Mouse (Mus musculus): ENCODE measurements around the gene Hbp1.
A peak's percentile ranks its signal among the peaks of the same experiment; 100 is the strongest.

Gene Hbp1

DNA sequence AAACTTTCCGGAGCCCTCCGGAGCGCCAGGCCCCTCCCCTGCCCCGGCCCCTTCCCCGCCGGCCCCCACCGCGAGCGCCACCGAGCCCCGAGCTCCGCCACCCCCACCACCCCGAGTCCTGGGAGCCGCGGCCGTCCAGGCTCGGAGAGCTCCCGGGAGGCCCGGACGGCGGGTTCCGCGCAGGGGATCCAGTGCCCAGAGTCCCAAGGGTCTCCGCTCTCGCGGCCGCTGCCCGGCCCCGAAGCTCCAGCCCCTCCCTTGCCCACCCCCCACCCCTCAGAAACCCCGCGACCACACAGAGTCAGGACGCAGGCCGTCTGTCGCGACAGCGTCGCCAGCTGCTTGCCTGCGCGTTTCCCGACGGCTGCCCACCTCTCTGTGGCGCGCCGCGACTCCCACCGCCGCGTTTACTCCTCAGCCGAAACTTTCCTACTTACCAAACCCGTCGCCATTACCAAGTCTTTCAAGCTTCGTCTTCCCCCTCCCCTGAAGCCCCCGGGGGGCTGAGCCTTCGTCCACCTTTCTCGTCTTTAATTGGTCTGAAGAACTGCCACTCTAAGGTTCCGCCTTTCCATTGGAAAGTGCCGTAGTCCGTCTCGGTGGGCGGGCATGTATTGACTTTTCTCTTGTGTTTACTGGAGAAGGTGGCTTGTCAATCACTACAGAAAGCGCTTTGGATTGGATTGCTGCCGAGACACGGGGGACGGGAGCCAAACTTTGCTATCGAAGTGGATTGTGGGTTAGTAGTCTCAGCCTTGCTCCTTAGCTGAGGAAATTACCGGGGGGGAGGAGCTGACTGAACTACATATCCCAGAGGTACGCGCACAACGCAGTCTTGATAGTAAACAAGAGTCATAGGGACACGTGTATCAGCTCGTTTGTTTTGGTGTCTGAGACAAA lies at the start of gene Hbp1:
TSS of gene Hbp1 (minus strand) at position 777 of the 900 bp plus-strand sequence.
- DNase-seq (ENCODE audit: extremely low read depth, low read depth), result peak; percentile 100

DNA sequence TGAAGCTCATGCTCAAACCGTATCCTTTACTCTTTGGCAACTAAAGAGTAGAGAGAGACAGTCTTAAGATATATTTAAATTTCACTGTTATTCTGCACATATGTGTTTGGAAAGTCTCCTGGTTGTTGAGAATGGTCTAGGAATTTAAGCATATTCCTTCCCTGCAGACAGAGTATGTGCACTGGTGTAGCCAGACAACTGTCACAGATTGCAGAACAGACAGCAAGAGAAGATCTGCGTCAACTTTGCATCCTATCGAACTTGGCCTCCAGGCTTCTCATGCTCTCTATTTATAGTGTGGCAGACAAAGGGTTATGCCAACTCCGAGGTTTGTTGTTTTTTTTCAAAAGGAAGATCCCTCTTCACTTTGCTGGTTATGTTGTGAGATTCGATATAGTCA lies 48.4 kb upstream of the Hbp1 start:
- no peak for DNase-seq (ENCODE audit: extremely low read depth, low read depth)

GRCm38 (mm10) chr12:31997328-31997878 lies 47.1 kb upstream of the Hbp1 start:
- peak; percentile 31 for DNase-seq (ENCODE audit: extremely low read depth, low read depth)

GRCm38 (mm10) chr12:31996877-31997276 lies 46.5 kb upstream of the Hbp1 start:
- peak; percentile 97 for DNase-seq (ENCODE audit: extremely low read depth, low read depth)

DNA sequence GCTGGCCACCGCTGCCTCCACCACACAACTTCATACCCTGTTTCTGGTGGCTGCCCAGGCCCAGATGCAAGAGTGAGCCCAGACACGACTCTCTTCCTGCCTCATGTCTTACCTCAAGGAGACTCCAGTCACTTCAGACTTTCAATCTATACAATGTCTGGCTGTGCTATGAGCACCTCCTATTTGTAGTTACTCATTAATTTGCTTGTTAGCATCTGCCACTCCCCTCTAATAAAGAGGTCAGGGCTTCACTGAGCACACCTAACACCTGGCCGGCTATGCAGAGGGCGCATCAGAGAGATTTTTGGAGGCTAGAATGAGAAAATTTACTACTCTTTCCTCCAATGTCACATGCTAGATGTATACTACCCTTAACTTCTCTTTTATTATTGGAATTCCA lies 40.2 kb upstream of the Hbp1 start:
- DNase-seq (ENCODE audit: extremely low read depth, low read depth), result no peak

DNA sequence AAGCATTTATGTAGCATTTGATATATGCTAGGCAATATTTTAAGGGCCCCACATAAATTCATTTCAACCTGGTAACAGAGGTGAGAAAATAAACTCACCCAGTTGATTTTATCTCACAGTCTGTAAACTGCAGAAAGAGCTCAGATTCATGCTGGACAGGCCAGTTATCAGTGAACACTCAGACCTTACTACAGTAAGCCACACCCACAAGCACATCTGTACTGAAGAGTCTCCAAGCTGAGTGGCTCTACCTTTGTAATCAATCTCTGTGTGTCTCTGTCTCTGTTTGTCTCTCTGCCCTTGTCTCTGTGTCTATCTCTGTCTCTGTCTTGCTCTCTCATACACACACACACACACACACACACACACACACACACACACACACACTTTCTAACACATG lies 39.4 kb upstream of the Hbp1 start:
- no peak for DNase-seq (ENCODE audit: extremely low read depth, low read depth)

DNA sequence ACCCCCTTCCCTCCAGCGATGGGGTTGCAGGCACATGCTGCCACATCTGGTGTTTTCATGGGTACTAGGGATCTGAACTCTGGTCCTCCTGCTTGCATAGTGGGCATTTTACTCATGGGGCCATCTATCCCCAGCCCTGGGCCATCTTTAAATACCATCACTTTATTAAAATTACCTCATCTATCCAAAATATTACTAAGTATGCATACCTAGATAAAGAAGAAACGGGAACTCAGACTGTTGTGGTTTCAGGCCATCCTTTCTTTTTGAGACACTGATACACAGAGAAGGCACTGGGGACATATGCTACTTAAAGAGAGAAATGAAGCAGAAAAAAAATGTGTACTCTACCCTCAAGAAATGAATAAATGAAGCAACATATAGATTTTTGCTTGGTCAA lies 36.1 kb upstream of the Hbp1 start:
- DNase-seq (ENCODE audit: extremely low read depth, low read depth), result peak; percentile 61

- no peak for DNase-seq (ENCODE audit: extremely low read depth, low read depth)
These were observed 35.4 kb upstream of the Hbp1 start for GRCm38 (mm10) chr12:31985738-31986137.

DNA sequence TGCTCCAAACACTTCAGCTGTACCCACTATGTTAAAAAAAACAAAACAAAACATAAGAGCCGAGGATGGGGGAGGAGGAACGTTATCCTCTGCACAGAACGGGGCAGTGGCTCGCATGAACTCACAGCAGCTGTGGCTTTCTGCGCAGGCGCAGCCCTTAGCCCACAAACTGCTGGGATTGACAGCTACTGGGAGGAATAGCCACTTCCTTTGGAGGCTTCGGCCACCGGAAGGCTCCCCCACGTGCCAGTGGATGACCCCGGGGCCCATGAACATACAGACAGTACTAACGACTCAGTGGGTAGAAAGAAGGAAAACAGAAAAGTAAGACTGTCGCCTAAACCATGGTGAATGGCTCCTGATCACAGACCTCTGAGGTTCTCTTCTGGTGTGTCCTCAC lies 34.3 kb upstream of the Hbp1 start:
- no peak for DNase-seq (ENCODE audit: extremely low read depth, low read depth)

DNA sequence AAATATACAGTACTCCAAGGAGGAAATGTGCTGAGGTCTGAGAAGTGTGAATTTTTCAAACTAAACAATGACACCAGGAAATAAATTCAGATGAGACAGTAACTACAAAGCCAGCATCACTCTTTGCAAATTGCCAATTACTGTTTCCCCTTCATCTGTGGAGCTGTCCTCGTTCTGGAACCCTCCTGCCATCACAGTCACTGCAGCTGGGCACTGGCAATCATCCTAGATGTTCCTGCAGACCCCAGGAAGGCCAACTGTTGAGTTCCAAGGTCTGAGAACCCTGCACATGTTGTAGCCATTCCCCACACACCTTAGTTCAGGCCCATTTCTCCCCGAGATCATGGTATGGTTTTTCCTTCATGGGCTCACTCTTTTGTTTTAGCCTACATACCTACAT lies 33.9 kb upstream of the Hbp1 start:
- DNase-seq (ENCODE audit: extremely low read depth, low read depth), result no peak

DNA sequence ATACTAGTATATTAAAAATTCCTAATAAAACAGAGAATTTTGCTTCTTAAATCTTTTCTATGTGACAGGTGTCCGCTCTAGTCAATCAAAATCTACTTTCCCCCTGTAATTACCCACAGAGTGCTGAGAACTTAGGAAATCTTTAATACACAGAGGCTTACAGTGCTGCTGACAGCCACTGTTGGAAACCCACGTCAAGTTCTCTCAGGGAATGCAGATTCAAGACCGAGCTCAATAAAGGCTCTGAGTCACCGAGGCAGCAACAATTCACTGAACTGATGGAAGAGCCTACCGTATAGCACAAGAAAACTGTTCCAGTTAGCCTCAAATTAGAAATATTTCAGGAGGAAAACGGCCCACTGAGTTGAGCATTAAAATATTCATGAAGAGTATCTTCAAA lies 33.4 kb upstream of the Hbp1 start:
- DNase-seq (ENCODE audit: extremely low read depth, low read depth), result no peak

GRCm38 (mm10) chr12:31983238-31983637 lies 32.9 kb upstream of the Hbp1 start:
- no peak for DNase-seq (ENCODE audit: extremely low read depth, low read depth)

GRCm38 (mm10) chr12:31977613-31978195 lies 27.4 kb upstream of the Hbp1 start:
- DNase-seq (ENCODE audit: extremely low read depth, low read depth), result no peak

DNA sequence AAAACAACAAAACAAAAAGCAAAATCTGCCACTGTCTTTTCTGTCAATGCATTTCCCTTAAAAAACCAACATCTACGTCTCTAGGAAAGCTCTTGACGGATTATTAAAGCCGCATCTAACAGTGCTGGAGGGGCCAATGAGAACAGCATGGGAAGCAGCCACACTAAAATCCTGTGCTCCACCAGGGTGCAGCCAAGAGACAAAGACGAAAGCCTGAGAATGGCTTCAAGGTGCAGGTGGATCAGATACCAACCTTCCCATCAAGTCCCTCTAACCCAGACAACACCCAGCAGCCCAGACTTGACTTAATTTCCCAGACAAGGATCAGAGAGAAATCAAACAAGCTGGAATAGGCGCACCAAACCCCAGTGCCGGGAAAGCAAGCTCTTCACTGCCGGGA lies 26.2 kb upstream of the Hbp1 start:
- no peak for DNase-seq (ENCODE audit: extremely low read depth, low read depth)

GRCm38 (mm10) chr12:31973473-31974172 lies 23.3 kb upstream of the Hbp1 start:
- DNase-seq (ENCODE audit: extremely low read depth, low read depth), result peak; percentile 93

DNA sequence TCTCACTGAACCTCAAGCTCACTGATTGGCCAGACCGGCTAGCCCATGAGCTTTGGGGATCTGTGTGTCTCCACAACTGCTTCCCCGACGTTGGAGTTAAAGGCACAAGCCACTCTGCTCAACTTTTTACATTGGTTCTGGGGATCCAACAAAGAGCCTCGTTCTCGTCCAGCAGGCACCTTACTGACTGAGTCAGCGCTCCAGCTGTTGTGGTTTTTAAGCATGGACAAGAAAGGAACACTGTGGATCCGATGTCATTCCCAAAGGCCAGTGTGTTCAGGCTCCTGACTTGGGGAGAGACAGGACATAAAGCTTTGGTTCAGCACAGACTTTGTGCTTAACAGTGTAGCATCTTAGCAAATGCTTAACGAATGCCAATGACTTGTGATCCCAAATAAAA lies 21.2 kb upstream of the Hbp1 start:
- DNase-seq (ENCODE audit: extremely low read depth, low read depth), result no peak

- no peak for DNase-seq (ENCODE audit: extremely low read depth, low read depth)
These were observed 18.8 kb upstream of the Hbp1 start for GRCm38 (mm10) chr12:31969111-31969510.

DNA sequence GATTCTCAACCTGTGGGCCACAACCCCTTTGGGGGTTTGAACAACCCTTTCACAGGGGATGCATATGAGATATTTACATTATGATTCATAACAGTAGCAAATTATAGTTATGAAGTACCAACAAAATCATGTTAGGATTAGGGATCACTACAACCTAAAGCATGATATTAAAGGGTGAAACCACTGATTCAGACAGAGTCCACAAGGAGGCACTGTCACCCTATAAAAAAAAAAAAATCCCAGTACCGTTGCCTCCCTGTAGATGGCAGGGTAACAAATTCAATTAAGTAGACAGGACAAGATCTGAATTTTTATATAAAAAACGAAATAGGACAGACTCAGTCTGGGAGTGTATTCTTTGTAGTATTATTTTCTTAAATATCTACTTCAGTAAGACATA lies 17.2 kb upstream of the Hbp1 start:
- peak; percentile 74 for DNase-seq (ENCODE audit: extremely low read depth, low read depth)

- no peak for DNase-seq (ENCODE audit: extremely low read depth, low read depth)
These were observed 16.1 kb upstream of the Hbp1 start for GRCm38 (mm10) chr12:31966405-31966804.

GRCm38 (mm10) chr12:31965517-31966212 lies 15.3 kb upstream of the Hbp1 start:
- DNase-seq (ENCODE audit: extremely low read depth, low read depth), result no peak

- no peak for DNase-seq (ENCODE audit: extremely low read depth, low read depth)
These were observed 13.7 kb upstream of the Hbp1 start for GRCm38 (mm10) chr12:31964074-31964473.
